Mouse (Mus musculus): ENCODE results near the gene Homer2.

Homer2 gene

GRCm38 (mm10) chr7:81564766-81565165 lies 142.6 kb downstream of the Homer2 start:
- in situ Hi-C loops (cut with MboI, MseI) = no loop called here

GRCm38 (mm10) chr7:81563506-81564015 lies 143.8 kb downstream of the Homer2 start:
- in situ Hi-C loops (cut with MboI, MseI) = no loop called here

- in situ Hi-C loops (cut with MboI, MseI) = no loop called here
Observed at GRCm38 (mm10) chr7:81561211-81561610, 146.1 kb downstream of the Homer2 start.

- in situ Hi-C loops (cut with MboI, MseI) = no loop called here
Observed at GRCm38 (mm10) chr7:81560101-81561049, 147.0 kb downstream of the Homer2 start.

GRCm38 (mm10) chr7:81559231-81559980 lies 147.9 kb downstream of the Homer2 start:
- in situ Hi-C loops (cut with MboI, MseI) = no loop called here

GRCm38 (mm10) chr7:81557985-81558360 lies 149.4 kb downstream of the Homer2 start:
- in situ Hi-C loops (cut with MboI, MseI) = no loop called here

GRCm38 (mm10) chr7:81557252-81557984 lies 149.9 kb downstream of the Homer2 start:
- in situ Hi-C loops (cut with MboI, MseI) = no loop called here

- in situ Hi-C loops (cut with MboI, MseI) = no loop called here
Observed at GRCm38 (mm10) chr7:81556839-81557238, 150.5 kb downstream of the Homer2 start.

- in situ Hi-C loops (cut with MboI, MseI) = loop anchor here in 1 of 2 experiments (5.0 kb wide), 1 partner anchor 193 kb away; no protein-coding TSS in a partner anchor
Observed at GRCm38 (mm10) chr7:81554369-81554768, 153.0 kb downstream of the Homer2 start.

GRCm38 (mm10) chr7:81553589-81553988 lies 153.7 kb downstream of the Homer2 start:
- in situ Hi-C loops (cut with MboI, MseI) = loop anchor here in 1 of 2 experiments (5.0 kb wide), 1 partner anchor 194 kb away; no protein-coding TSS in a partner anchor

All from T-helper 17 cell (primary cell).